Mouse (Mus musculus): ENCODE data around the gene Slc16a5.

DNA sequence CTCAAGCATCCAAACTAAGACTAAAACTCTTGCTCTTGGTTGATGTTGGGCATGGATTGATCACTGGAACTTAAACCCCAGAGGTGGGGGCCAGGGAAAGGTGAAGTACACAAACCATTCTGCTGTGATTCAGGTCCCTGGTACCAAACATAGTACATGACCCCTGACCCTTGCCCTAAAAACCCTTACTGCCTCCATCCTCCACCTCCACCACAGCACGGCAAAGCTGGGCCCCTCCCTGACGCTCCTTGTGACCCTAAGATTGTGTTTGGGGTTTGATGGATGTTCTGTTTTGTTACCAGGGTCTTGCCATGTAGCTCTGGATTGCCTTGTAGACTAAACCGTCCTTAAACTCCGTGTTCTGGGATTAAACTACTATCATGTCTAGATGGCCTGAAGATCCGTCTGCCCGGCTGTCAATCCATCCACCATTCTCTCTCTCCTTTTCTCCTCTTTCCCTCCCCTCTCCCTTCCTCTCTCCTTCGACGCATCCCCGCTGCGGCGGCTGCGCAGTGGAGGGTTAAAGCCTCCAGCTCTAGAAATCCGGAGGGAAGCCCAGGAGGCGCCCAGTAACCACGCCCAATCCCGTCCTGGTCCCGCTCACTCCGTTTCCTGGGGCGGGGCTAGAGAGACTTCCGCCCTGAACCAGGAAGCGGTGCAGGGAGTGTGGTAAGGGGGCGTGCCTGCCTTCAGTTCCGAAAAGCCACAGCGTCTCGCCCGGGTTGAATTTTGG lies 12.9 kb downstream of the Slc16a5 start, which contains the start of gene Armc7:
- TF ChIP-seq CTCF (IDR thresholded peaks at IDR 0.05; ENCODE audit: control insufficient read depth, insufficient read depth, insufficient read length) (no peak), CEBPB (IDR thresholded peaks at IDR 0.05; ENCODE audit: low read depth) (no peak), USF1 (IDR thresholded peaks at IDR 0.05; ENCODE audit: low read depth) (no peak), MYOG (IDR thresholded peaks at IDR 0.05; ENCODE audit: control insufficient read depth, extremely low read depth, insufficient read length) (no peak), MYOD1 (IDR thresholded peaks at IDR 0.05; ENCODE audit: control insufficient read depth, insufficient read length, low read depth) (no peak), MAX (IDR thresholded peaks at IDR 0.05) (peak; percentile 43), FOSL1 (IDR thresholded peaks at IDR 0.05; ENCODE audit: insufficient read depth, low read length, poor library complexity, severe bottlenecking) (no peak)

Data from C2C12 (cell line).